Mouse (Mus musculus): ENCODE results near the gene Vps13c.

Gene Vps13c

GRCm38 (mm10) chr9:68022311-68023043 lies 182.3 kb downstream of the Vps13c start:
- DNase-seq (ENCODE audit: low spot score): no peak

DNA sequence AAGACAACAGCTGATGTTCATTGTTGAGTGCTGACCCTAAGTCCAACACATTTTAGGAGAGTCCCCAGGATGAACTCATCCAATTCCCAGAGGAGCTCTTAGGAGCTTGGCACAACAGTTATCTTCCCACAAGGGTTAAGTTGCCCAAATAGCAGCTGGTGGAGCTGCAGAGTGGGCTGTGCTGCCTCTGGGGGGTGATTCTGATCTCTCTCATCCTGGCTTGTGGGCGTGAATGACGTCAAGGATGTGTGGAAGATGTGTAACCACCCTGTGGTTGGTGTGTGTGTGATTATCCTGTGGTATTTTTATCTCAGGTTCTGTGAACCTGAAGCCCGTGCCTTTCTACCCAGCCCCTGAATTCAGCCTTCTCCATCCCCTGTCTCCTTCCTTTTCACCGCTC lies 188.4 kb downstream of the Vps13c start:
- no peak for DNase-seq (ENCODE audit: low spot score)

GRCm38 (mm10) chr9:68033771-68034170 lies 193.6 kb downstream of the Vps13c start:
- DNase-seq (ENCODE audit: low spot score): no peak

Data from adipocyte (in vitro differentiated cells).